Mouse (Mus musculus) midbrain, postnatal 0 days (tissue): Measurements from ENCODE around the gene Olfr1434. TPM values are rescaled to one million over a fixed set of nuclear protein-coding genes. Genes with fewer than 3 reads are reported as not detected.

Source experiments
- ATAC-seq: fragments of 200-750 bp; cut with Nextera tagmentation; 2 replicates; pipeline ENCODE4 v1.8.0; 2017; ENCODE audit warnings: moderate number of reproducible peaks, mild to moderate bottlenecking, moderate TSS enrichment, moderate library complexity; ENCODE audit not compliant: low FRiP score
- DNase-seq: peaks from one replicate; pipeline ENCODE4 v3.0.0-alpha.2; 2015; ENCODE audit warnings: low spot score
- H3K27ac ChIP-seq: fragments of 300-500 bp; sonication (generic); 2 replicates; pipeline ENCODE4 v1.5.1; 2014; ENCODE audit warnings: low read depth, mild to moderate bottlenecking, low read length, mixed read lengths
- H3K27me3 ChIP-seq: fragments of 300-500 bp; sonication (generic); 2 replicates; pipeline ENCODE4 v1.6.1; 2014; ENCODE audit warnings: low read length, control low read depth, mixed read lengths; ENCODE audit not compliant: insufficient read depth
- H3K36me3 ChIP-seq: fragments of 300-500 bp; sonication (generic); 2 replicates; pipeline ENCODE4 v1.6.1; 2014; ENCODE audit warnings: low read length, control low read depth, mixed read lengths; ENCODE audit not compliant: insufficient read depth
- H3K4me1 ChIP-seq: fragments of 300-500 bp; sonication (generic); 2 replicates; pipeline ENCODE4 v1.6.1; 2014; ENCODE audit warnings: mild to moderate bottlenecking, control low read depth, antibody characterized with exemption, low read length, mixed read lengths; ENCODE audit not compliant: insufficient read depth
- H3K4me2 ChIP-seq: fragments of 300-500 bp; sonication (generic); 2 replicates; pipeline ENCODE4 v1.6.1; 2014; ENCODE audit warnings: low read depth, mild to moderate bottlenecking, low read length, mixed read lengths; ENCODE audit not compliant: poor library complexity, severe bottlenecking
- H3K4me3 ChIP-seq: fragments of 300-500 bp; sonication (generic); 2 replicates; pipeline ENCODE4 v1.5.1; 2014; ENCODE audit warnings: low read depth, mild to moderate bottlenecking, low read length, moderate library complexity
- H3K9ac ChIP-seq: fragments of 300-500 bp; sonication (generic); replicated peaks from 2 replicates; pipeline ENCODE4 v1.6.1; 2014; ENCODE audit warnings: mild to moderate bottlenecking, low read length, moderate library complexity, mixed read lengths; ENCODE audit not compliant: poor library complexity, severe bottlenecking
- H3K9me3 ChIP-seq: fragments of 300-500 bp; sonication (generic); 2 replicates; pipeline ENCODE4 v1.6.1; 2016; ENCODE audit warnings: low read length, control low read depth
- CTCF ChIP-seq: IDR thresholded peaks from 2 replicates; pipeline ENCODE4 v1.5.1; 2016; ENCODE audit warnings: antibody characterized with exemption, mild to moderate bottlenecking
- WGBS: fragments of 180-500 bp; shearing (Covaris S2); extraction: QIAGEN DNeasy Blood & Tissue Kit; methylation state at CpG from one replicate; pipeline ENCODE4 v1.1.7; 2014; 5-methylcytosine and 5-hydroxymethylcytosine counted together
- polyA plus RNA-seq: library from polyadenylated mRNA; unstranded; fragments of >200 nt; fragmentation: Nextera tagmentation; extraction: Ambion mirVana; gene quantifications from 2 replicates; pipeline ENCODE4 v1.2.1, GENCODE M21; 2015
- total RNA-seq: library from RNA; depleted of rRNA; stranded (reverse); fragments of >200 nt; gene quantifications from 2 replicates; pipeline ENCODE4 v1.2.3, GENCODE M21; 2014; rRNA removed

Gene Olfr1434
- total and polyA plus RNA-seq, 2 experiments from 2014 or later = not detected

GRCm38 (mm10) chr19:12325001-12325400, 45.3 kb downstream of the Olfr1434 start, which contains the start of gene Olfr1437:
Olfr1437 (minus strand) TSS chr19:12325101.
- Histone ChIP-seq H3K36me3 (no peaks in the 10 kb centered on the region), H3K4me1 (no peaks in the 10 kb centered on the region), H3K27me3 (no peaks in the 10 kb centered on the region), H3K9me3 (no peaks in the 10 kb centered on the region), H3K27ac (no peak within 1 kb of the TSS), H3K4me2 (no peak within 1 kb of the TSS), H3K4me3 (no peak within 1 kb of the TSS), H3K9ac (no peak within 1 kb of the TSS)
- 79% methylated on average over 2 of the region's 2 CpGs for WGBS
- no peak for TF ChIP-seq CTCF
- no peak for ATAC-seq
- no peak for DNase-seq

Other genes starting within 250 kb of the Olfr1434 start
- not detected in 2 replicates for gene Olfr1423, start 238.5 kb upstream of the Olfr1434 start, total RNA-seq
- not detected in 2 replicates for gene Olfr1423, start 238.5 kb upstream of the Olfr1434 start, polyA plus RNA-seq
- not detected in 2 replicates for gene Olfr1424, start 217.2 kb upstream of the Olfr1434 start, total RNA-seq
- gene Olfr1424, start 217.2 kb upstream of the Olfr1434 start, polyA plus RNA-seq = not detected in 2 replicates
- not detected in 2 replicates for gene Olfr1425, start 202.1 kb upstream of the Olfr1434 start, total RNA-seq
- not detected in 2 replicates for gene Olfr1425, start 202.1 kb upstream of the Olfr1434 start, polyA plus RNA-seq
- gene Olfr1426, start 187.8 kb upstream of the Olfr1434 start, total RNA-seq = not detected in 2 replicates
- gene Olfr1426, start 187.8 kb upstream of the Olfr1434 start, polyA plus RNA-seq = not detected in 2 replicates
- not detected in 2 replicates for gene Olfr1427, start 176.5 kb upstream of the Olfr1434 start, total RNA-seq
- gene Olfr1427, start 176.5 kb upstream of the Olfr1434 start, polyA plus RNA-seq = not detected in 2 replicates
- gene Olfr1428, start 164.0 kb upstream of the Olfr1434 start, total RNA-seq = not detected in 2 replicates
- gene Olfr1428, start 164.0 kb upstream of the Olfr1434 start, polyA plus RNA-seq = not detected in 2 replicates
- gene Olfr76, start 156.7 kb upstream of the Olfr1434 start, total RNA-seq = not detected in 2 replicates
- gene Olfr76, start 156.7 kb upstream of the Olfr1434 start, polyA plus RNA-seq = not detected in 2 replicates
- not detected in 2 replicates for gene Olfr1555-ps1, start 109.7 kb upstream of the Olfr1434 start, total RNA-seq
- gene Olfr1555-ps1, start 109.7 kb upstream of the Olfr1434 start, polyA plus RNA-seq = not detected in 2 replicates
- not detected in 2 replicates for gene Olfr1431, start 79.2 kb upstream of the Olfr1434 start, total RNA-seq
- not detected in 2 replicates for gene Olfr1431, start 79.2 kb upstream of the Olfr1434 start, polyA plus RNA-seq
- not detected in 2 replicates for gene Olfr1432, start 47.3 kb upstream of the Olfr1434 start, total RNA-seq
- not detected in 2 replicates for gene Olfr1432, start 47.3 kb upstream of the Olfr1434 start, polyA plus RNA-seq
- not detected in 2 replicates for gene Olfr262, start 38.2 kb upstream of the Olfr1434 start, total RNA-seq
- gene Olfr262, start 38.2 kb upstream of the Olfr1434 start, polyA plus RNA-seq = not detected in 2 replicates
- not detected in 2 replicates for gene Olfr235, start 18.8 kb upstream of the Olfr1434 start, total RNA-seq
- not detected in 2 replicates for gene Olfr235, start 18.8 kb upstream of the Olfr1434 start, polyA plus RNA-seq
- gene Olfr1436, start 19.3 kb downstream of the Olfr1434 start, total RNA-seq = not detected in 2 replicates
- not detected in 2 replicates for gene Olfr1436, start 19.3 kb downstream of the Olfr1434 start, polyA plus RNA-seq
- not detected in 2 replicates for gene Olfr1437, start 45.2 kb downstream of the Olfr1434 start, total RNA-seq
- not detected in 2 replicates for gene Olfr1437, start 45.2 kb downstream of the Olfr1434 start, polyA plus RNA-seq
- gene Olfr1438-ps1, start 56.1 kb downstream of the Olfr1434 start, total RNA-seq = not detected in 2 replicates
- not detected in 2 replicates for gene Olfr1438-ps1, start 56.1 kb downstream of the Olfr1434 start, polyA plus RNA-seq
- not detected in 2 replicates for gene Olfr1440, start 107.4 kb downstream of the Olfr1434 start, total RNA-seq
- not detected in 2 replicates for gene Olfr1440, start 107.4 kb downstream of the Olfr1434 start, polyA plus RNA-seq
- gene Olfr1441, start 137.6 kb downstream of the Olfr1434 start, total RNA-seq = not detected in 2 replicates
- gene Olfr1441, start 137.6 kb downstream of the Olfr1434 start, polyA plus RNA-seq = not detected in 2 replicates
- gene Pfpl, start 148.1 kb downstream of the Olfr1434 start, total RNA-seq = not detected in 2 replicates
- gene Pfpl, start 148.1 kb downstream of the Olfr1434 start, polyA plus RNA-seq = not detected in 2 replicates
- gene Mpeg1, start 180.9 kb downstream of the Olfr1434 start, total RNA-seq = 2.7 and 4.2 TPM in 2 replicates
- 0.83 and 0.88 TPM in 2 replicates for gene Mpeg1, start 180.9 kb downstream of the Olfr1434 start, polyA plus RNA-seq
- 57.5 and 63.1 TPM in 2 replicates for gene Dtx4, start 221.6 kb downstream of the Olfr1434 start, total RNA-seq
- 24.3 and 26.3 TPM in 2 replicates for gene Dtx4, start 221.6 kb downstream of the Olfr1434 start, polyA plus RNA-seq